Comparison of ENCODE assay signal across 21 mouse cellular contexts in genomic region chr19:57047671-57048320, GRCm38 (mm10). TPM values are rescaled to one million over a fixed set of nuclear protein-coding genes. Genes with fewer than 3 reads are reported as not detected.
DNase-seq lines count a peak whose midpoint lies in the region; ATAC-seq and TF ChIP-seq lines count a peak whose summit lies in the region.
"Had no signal": no experiment of that assay in that cellular context is flagged by ENCODE, and none has a peak within 500 bp of the region (broad histone marks: within the 10 kb centered on the region; RNA-seq: fewer than 3 reads in every experiment).

No protein-coding gene starts in this region.

- H3K27me3 ChIP-seq in kidney, adult 2 months (replicated peaks; ENCODE audit: control insufficient read depth, insufficient read depth, low read length): no peaks in the 10 kb centered on the region
- no peaks in the 10 kb centered on the region for H3K27me3 ChIP-seq in kidney, embryonic 15.5 days
- H3K27me3 ChIP-seq: heart, embryonic 12.5 days; hindbrain, embryonic 12.5 days; limb, embryonic 12.5 days; midbrain, embryonic 13.5 days; neural tube, embryonic 12.5 days had no signal

- H3K9me3 ChIP-seq in kidney, embryonic 15.5 days (replicated peaks): no peaks in the 10 kb centered on the region
- H3K9me3 ChIP-seq: forebrain, embryonic 12.5 days; heart, embryonic 12.5 days; hindbrain, embryonic 12.5 days; limb, embryonic 12.5 days; midbrain, embryonic 13.5 days; neural tube, embryonic 12.5 days had no signal

- no peak overlapping the region for H3K4me2 ChIP-seq in kidney, embryonic 15.5 days
- H3K4me2 ChIP-seq: forebrain, embryonic 12.5 days; heart, embryonic 12.5 days; hindbrain, embryonic 12.5 days; limb, embryonic 12.5 days; midbrain, embryonic 13.5 days; neural tube, embryonic 12.5 days had no signal

- peaks cover 1% of the 10 kb centered on the region; the same call in 1 of the 2 replicates for H3K36me3 ChIP-seq in kidney, adult 2 months (ENCODE audit: control insufficient read depth, insufficient read depth, low read length)
- peaks cover 21% of the 10 kb centered on the region; the same call in 1 of the 2 replicates for H3K36me3 ChIP-seq in kidney, embryonic 15.5 days
- H3K36me3 ChIP-seq: forebrain, embryonic 12.5 days; hindbrain, embryonic 12.5 days; limb, embryonic 12.5 days; midbrain, embryonic 13.5 days; neural tube, embryonic 12.5 days had no signal

- H3K4me3 ChIP-seq in kidney, adult 2 months (ENCODE audit: insufficient read depth, low read depth, low read length): no peak overlapping the region
- H3K4me3 ChIP-seq in kidney, embryonic 15.5 days (replicated peaks): no peak overlapping the region
- H3K4me3 ChIP-seq: forebrain, embryonic 12.5 days; heart, embryonic 12.5 days; hindbrain, embryonic 12.5 days; limb, embryonic 12.5 days; midbrain, embryonic 13.5 days; neural tube, embryonic 12.5 days had no signal

- no peak for TF ChIP-seq POLR2A in kidney, adult 2 months (IDR thresholded peaks at IDR 0.05; ENCODE audit: low read depth, low read length)

- no peak for ATAC-seq in kidney, embryonic 15.5 days (replicated peaks; ENCODE audit: low FRiP score)
- ATAC-seq: activated CD4-positive, CD25-positive, alpha-beta regulatory T cell, adult 4 months; inflammation-experienced regulatory T-cells, adult 6 months; midbrain, embryonic 13.5 days had no signal

- H3K9ac ChIP-seq in kidney, embryonic 15.5 days: no peak overlapping the region
- H3K9ac ChIP-seq: forebrain, embryonic 12.5 days; heart, embryonic 12.5 days; hindbrain, embryonic 12.5 days; limb, embryonic 12.5 days; liver, embryonic 14.5 days; midbrain, embryonic 13.5 days; neural tube, embryonic 12.5 days had no signal

- H3K4me1 ChIP-seq in kidney, adult 2 months (ENCODE audit: control insufficient read depth, insufficient read depth, low read length): peaks cover 4% of the 10 kb centered on the region; the same call in 1 of the 2 replicates
- peaks cover 12% of the 10 kb centered on the region; the same call in 1 of the 2 replicates for H3K4me1 ChIP-seq in kidney, embryonic 15.5 days
- H3K4me1 ChIP-seq: heart, embryonic 12.5 days; limb, embryonic 12.5 days; neural tube, embryonic 12.5 days had no signal

- no peak for TF ChIP-seq CTCF in kidney, adult 2 months (conservative IDR thresholded peaks at IDR 0.05; ENCODE audit: insufficient read depth, insufficient read length, low read depth, low read length)

- WGBS in kidney, adult 2 months: 38% methylated on average over 9 of the region's 9 CpGs
- 73% methylated on average over 9 of the region's 9 CpGs for WGBS in kidney, embryonic 15.5 days

- peak; percentile 20 for DNase-seq in adrenal gland, postnatal 10 days
- no peak for DNase-seq in adrenal gland, postnatal 4 days (ENCODE audit: low spot score in 2 of 2)
- DNase-seq in kidney, adult 2 months: peak; percentile 74
- peak; percentile 7 for DNase-seq in fat pad, adult 2 months (ENCODE audit: extremely low read depth, low read depth, low spot score)
- peak; percentile 22 for DNase-seq in lung, postnatal 14 days
- DNase-seq in thymus, postnatal 14 days: no peak
- DNase-seq in thymus, postnatal 36 days: no peak
- DNase-seq: cerebellum, adult 8-10 months; heart, postnatal 14 days; thymus, postnatal 25 days had no signal

- H3K27ac ChIP-seq in kidney, adult 2 months (ENCODE audit: insufficient read depth, low read depth, low read length): peak overlapping the region; percentile 27; the same call in 1 of the 2 replicates
- no peak overlapping the region for H3K27ac ChIP-seq in kidney, embryonic 15.5 days
- H3K27ac ChIP-seq: forebrain, embryonic 12.5 days; hindbrain, embryonic 12.5 days; limb, embryonic 12.5 days; liver, embryonic 14.5 days; midbrain, embryonic 13.5 days; neural tube, embryonic 12.5 days had no signal

RNA-seq across cellular contexts. Expression of gene Afap1l2, which starts 39.8 kb away (rescaled TPM):
- total RNA-seq in adrenal gland, postnatal 10 days (2021): 10 to 100 TPM; 11.4 to 17.4 TPM
- total RNA-seq in adrenal gland, postnatal 4 days (2021): 10 to 100 TPM; 20.5 to 20.6 TPM
- polyA plus RNA-seq in kidney, adult 2 months (2012; rRNA removed): 9.2 and 10.1 TPM in 2 replicates
- 16.8 and 18.3 TPM in 2 replicates for polyA plus RNA-seq in kidney, embryonic 15.5 days (2015; fragmentation: Nextera tagmentation; extraction: Ambion mirVana)
- total RNA-seq: megakaryocyte progenitor cell, adult 5-6 weeks had no signal
- polyA plus RNA-seq: activated CD4-positive, CD25-positive, alpha-beta regulatory T cell, adult 4 months; inflammation-experienced regulatory T-cells, adult 6 months had no signal

Comparison
In these comparisons a context has a peak if more than half of its experiments do, and no peak if none do; other contexts are left out.
1. DNase-seq: peak in adrenal gland, postnatal 10 days (single experiment), kidney, adult 2 months (single experiment), fat pad, adult 2 months (single experiment) and lung, postnatal 14 days (single experiment); none in adrenal gland, postnatal 4 days (0 of 2), thymus, postnatal 14 days (single experiment) and thymus, postnatal 36 days (0 of 2).